Mouse (Mus musculus): ENCODE results near the gene Cfap77.
A peak's percentile ranks its signal among the peaks of the same experiment; 100 is the strongest.
"Not testable (repeated sequence)": the region's sequence is repeated elsewhere in the genome, so short reads cannot be mapped to it uniquely, and the experiment has no call there.

Gene Cfap77

DNA sequence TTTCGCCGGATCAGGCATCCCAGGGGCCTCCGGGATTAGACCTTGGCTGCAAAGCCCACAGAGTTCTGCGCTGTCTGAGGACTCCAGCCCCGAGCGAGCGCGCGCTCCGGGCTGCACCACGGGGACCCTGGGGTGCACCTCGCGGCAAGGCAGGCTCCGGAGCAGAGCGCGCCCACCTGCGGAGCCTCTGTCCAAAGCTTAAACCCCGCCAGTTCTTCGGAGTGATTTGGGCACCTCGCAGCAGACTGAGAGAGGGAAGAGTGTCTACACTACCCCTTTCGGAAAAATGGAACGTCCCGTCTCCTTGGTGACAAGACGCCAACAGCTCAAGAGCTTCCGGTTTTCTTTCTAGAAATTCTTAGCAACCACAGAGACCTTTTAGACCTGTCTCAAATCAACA lies at the start of gene Cfap77:
TSS of gene Cfap77 (minus strand) at position 76 of the 400 bp plus-strand sequence.
- DNase-seq, result peak; percentile 64 to 67

DNA sequence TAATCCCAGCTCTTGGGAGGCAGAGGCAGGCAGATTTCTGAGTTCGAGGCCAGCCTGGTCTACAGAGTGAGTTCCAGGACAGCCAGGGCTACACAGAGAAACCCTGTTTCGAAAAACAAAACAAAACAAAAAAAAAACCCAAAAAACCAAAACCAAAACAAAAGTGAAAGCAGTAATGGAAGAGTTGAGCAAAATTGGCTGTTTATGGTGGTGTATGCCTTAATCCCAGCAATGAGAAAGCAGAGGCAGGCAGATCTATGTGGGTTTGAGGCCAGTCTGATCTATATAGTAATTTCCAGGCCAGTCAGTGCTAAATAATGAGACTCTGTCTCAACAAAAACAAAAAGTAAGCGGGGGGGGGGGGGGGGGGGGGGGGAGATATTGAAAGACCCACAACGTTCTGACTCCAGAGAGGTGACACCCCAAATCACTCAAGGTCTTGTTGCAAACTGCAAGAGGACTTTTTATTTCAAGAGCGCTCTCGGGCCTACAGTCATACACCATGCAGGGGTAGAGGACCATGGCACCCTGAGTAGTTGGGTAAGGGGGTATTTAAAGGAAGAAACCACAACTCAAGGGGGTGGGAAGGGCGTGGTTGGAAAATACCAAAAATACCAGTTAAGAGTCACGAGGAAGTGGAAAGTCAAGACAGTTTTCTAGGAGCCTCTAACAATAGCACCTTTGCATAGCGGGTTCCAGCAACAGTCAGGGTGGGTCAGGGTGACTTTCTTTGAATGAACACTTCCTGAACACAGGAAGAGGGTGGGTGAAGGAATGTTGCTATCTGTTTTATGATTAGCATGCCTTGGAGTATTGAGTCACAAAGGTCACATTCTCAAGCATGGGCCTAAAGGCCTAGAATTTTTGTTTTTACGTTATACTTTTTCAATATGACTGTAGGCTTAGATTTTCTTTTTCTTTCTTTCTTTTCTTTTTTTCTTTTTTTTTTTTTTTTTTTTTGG lies 47.8 kb upstream of the Cfap77 start:
- DNase-seq, result not testable (repeated sequence)

DNA sequence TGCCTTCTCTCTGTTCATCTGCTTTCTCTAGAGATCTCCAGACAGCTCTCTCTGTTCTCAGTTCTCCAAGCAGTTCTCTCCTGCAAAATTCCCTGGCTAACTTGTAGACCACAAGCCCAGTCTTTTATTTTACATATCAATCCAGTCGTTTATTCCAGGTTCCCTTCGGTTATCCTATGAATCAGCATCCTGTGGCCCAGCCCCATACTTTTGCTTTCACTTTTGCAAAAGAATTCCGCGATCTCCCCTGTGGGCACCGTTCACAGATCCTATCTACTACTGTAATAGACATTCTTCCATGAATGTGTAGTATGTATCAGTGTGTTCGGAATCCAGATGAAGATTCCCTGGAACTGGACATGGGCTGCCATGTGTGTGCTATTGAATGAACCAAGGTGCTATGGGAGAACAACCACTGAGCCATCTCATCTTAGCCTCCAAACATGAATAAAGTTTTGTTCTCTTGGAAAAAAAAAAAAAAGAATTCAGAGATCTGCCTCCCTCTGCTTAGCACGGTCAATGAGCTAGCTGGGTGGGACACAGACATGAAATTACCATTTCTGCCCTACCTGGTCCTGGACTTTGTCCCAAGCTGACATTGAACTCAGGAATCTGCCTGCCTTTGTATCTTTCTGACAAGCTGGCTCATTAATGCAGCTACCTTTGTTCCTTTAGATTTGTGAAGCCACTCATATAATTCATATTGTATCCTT lies 46.1 kb upstream of the Cfap77 start:
- DNase-seq, result peak in 1 of 2 experiments; percentile 13

DNA sequence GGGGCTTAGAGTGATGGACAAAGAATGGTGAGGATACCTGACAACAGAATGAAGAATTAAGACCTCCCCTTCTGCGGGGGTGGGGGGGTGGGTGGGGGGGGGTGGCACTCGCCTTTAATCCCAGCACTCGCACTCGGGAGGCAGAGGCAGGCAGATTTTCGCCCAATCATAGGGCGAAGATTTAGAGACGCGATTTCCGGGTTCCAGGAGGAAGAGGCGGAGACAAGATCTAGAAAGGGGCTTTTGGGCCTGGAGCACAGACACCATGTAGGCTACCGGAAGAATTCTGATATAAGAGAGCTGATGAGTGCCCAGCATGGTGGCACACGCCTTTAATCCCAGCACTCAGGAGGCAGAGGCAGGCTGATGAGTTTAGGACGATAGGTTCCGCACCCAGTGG lies 44.8 kb upstream of the Cfap77 start:
- DNase-seq, result no peak

DNA sequence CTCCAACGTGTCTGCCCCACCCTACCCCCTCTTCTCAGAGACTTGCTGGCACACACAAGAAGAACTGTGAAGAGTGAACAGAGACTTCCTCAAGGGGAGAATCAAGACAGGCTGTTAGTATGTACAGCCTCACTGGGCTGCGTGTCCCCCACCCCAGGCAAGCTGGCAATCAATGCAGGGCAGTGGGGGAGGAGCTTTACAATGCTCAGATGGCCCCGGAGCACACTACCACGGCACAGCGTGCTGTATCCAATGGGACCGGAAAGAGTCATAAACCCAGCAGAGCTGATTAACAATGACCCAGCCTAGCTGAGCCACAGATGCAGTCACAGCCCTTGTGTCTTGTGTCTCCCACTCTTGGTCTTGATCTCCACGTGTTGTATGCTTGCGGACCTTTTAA lies 43.9 kb upstream of the Cfap77 start:
- DNase-seq, result no peak

DNA sequence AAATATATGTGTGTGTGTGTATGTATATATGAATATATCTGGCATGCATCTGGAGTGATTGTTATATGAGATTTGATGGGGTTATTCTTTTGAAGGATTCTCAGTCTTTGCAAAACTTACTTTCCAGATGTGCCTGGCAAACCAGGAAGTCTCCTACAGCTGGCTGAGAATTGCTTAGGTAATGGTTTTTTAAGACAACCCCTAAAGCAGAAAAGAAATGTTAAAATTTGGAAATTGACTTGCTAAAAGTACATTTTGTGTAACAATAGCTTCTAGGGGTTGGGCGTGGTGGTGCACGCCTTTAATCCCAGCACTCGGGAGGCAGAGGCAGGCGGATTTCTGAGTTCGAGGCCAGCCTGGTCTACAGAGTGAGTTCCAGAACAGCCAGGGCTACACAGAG lies 43.1 kb upstream of the Cfap77 start:
- not testable (repeated sequence) for DNase-seq

DNA sequence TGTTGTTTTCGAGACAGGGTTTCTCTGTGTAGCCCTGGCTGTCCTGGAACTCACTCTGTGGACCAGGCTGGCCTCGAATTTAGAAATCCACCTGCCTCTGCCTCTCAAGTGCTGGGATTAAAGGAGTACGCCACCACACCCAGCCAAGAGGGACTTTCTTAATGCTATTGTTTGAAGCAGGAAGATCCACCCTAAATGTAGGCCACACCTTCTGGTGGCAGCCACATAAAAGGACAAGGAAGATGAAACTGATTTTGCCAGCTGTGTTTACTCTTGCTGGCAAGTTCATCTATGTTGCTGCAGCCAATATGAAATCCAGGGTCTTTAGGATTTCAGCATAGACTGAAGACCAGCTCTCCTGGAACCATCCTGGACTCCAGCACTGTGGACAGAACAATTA lies 42.6 kb upstream of the Cfap77 start:
- no peak for DNase-seq

DNA sequence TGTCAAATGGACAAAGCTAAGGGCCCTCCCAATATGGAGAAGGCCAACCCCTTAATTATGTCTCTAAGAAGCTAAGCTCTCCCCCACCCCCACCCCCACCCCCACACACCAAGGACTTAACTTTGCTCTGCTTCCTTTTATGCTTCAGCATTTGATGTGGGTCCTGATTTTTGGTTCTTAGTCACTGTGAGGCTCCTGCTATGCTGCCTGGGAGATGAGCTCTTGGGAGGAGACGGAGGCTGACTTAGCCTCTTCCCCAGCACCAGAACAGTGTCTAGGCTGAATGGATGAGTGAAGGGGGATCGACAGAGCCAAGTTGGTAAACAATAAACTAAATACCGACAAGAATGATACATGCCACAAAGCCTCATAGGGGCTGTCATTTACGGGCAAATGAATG lies 41.9 kb upstream of the Cfap77 start:
- no peak for DNase-seq

DNA sequence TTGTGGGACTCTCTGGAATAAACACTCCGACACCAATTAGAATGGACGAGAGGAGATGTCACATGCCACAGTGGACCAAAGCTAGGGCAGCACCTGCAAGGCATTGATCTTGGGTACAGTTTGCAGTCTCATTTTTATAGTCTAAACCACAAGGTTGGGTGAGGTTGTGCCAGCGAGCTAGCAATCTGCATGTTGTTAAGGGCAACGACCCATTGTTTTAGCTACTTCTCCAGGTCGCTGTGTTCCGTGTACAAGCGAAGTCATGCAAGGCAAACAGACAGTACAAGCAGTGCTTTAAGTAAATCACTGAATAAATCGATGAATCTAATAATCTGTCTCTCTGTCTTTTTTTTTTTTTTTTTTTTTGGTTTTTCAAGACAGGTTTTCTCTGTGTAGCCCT lies 40.8 kb upstream of the Cfap77 start:
- DNase-seq, result no peak

DNA sequence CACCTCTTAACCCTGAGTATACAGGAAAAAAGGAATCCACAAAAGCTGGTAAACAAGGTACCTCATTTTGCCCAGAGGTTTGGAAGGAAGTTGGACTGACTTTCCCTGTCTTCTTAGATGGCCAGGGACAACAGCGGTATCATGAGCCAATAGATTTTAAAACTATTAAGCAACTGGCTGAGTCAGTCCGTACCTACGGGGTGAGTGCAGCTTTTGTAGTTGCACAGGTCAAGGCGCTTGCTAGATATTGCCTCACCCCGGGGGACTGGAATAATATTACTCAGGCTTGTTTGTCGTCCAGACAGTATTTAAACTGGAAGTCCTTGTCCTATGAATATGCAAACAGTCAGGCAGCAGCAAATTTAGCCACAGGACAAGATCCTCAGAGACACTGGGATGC lies 34.4 kb upstream of the Cfap77 start:
- DNase-seq, result not testable (repeated sequence)

DNA sequence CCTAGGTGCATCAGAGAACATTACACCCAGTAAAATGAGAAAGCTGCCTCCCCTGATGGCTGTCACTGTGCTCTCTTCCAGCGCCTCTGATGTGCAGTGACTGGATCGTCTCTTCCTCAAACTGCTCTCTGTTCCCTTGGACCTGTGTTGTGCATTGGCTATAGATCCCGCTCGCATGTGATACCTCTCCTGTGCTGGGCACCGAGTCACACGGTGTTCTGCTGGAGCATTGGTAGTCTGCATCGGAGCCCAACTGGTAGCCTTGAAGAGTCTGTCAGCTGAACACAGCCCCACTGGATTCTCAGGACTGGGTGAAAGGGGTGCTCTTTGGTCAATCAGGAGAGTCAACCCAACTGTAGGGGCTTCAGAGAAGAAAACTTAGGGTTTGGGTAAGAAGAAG lies 31.2 kb upstream of the Cfap77 start:
- DNase-seq, result no peak

DNA sequence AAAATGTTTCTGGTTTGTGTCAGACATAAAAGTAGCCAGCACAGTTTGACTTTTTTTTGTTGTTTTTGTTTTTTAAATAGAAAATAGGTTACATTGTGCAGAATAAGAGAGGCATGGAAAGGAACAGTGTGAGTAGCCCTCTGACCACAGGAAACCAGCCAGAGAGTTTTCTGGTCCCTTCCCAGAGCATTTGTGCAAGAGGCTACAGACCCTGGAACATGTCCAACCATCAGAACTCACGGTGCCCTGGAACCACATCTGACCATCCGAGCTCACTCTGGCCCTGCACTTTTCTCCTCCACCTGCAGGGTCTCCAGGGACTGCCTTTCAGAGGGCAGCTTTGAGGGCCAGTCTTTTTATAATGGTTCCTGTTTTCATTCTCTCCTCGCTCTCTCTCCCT lies 27.1 kb upstream of the Cfap77 start:
- peak in 1 of 2 experiments; percentile 33 for DNase-seq

DNA sequence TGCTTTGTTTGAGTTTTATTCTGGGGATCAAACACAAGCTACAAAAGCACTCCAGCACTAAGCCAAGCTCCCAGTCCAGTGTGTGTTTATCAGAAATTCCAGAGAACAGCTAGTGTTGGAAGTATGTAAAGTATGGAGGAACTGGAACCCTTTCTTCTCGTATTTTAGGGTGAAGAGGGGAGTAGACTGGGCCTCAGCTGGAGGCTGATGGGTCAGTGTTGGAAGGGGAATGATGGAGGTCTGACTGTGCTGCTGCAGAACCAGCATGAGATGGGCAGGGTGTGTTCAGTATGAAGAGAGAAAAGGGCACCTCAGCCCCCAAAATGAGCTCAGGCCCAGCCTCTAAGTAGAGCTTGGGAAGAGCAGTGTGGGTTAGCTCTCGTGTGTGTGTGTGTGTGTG lies 21.4 kb upstream of the Cfap77 start:
- no peak for DNase-seq

DNA sequence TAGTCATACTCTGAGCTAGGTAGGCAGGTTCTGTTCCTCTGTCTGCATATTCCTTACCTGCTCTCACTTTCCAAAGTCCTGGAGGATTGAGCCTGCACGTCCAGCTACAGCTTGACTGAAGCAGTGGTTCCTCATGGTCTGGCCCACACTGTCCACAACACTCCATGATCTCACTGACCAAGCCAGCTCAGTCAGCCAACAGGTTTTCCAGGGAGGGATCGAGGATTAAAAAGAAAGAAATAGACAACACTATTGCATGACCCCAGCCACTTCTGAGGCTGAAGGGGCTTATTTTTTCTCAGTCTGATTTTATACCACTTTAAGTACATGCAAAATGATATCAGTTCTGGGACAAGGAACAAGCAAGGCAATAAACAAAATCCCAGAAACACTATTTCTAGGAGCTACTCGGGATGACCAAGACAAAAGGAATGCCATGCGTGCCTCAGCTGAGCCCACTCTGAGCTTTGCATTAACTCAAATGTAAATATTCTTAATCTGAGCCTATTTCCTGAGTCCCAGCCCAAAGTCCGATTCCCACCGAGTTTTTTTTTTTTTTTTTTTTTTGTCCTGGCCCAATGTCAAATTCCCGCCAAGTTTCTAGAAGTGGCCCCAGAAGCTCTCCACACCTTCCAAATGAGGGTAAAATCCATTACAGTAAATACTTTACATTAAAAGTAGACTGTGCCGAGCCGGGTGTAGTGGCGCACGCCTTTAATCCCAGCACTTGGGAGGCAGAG lies 20.6 kb upstream of the Cfap77 start:
- DNase-seq, result no peak

DNA sequence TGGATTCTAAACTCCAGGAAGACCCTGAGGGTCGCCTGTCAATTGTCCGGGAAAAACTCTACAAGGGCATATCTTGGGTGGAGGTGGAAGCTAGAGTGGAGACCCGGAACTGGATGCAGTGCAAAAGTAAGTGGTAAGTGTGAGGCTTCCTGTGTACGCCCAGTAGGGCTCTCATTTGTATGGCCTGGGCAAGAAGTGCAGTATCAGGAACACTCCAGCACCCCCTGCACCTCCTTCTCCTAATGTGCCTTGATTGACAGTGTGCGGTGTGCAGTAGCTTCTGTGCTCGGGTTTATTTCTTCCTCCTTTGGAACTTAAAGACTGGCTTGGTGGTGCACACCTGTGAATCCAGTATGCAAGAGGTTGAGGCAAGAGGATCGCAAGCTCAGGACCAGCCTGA lies 19.8 kb upstream of the Cfap77 start:
- no peak for DNase-seq

DNA sequence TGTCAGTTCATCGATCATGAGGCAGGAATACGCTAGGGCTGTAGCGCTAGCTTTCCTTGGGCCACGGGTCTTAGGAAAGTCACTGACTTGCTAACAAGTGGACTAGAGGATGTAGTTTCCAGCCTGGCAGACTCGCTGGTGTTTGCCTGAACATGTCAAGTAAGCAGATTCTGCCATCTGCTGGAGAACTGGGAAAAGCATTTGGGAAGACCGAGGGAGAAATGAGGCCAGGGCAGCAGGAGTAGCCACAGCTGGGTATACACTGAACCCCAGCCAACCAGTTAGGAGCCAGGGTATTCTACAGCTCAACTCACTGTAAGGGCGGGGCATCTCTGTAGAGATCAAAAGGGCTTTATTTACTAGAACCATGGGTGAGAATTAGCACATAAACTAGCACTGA lies 11.5 kb upstream of the Cfap77 start:
- DNase-seq, result peak in 1 of 2 experiments; percentile 24

DNA sequence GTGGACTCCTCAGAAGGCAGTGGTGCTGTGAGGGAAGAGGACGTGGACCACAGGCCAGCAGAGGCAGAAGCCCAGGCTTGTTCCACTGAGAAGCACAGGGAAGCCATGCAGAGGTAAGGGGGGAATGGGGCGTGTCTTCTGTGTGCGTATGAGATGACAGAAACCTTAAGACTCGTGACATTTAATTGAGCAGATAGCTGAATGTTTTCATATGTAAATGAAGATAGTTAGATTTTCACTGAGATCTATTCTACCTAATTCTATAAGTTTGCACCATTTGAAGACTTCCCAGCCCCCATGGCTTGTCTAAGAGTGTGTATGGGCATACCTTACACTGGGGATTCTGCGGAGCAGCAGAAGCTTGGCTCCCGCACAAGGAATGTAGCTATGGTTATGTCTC lies 10.9 kb upstream of the Cfap77 start:
- no peak for DNase-seq

DNA sequence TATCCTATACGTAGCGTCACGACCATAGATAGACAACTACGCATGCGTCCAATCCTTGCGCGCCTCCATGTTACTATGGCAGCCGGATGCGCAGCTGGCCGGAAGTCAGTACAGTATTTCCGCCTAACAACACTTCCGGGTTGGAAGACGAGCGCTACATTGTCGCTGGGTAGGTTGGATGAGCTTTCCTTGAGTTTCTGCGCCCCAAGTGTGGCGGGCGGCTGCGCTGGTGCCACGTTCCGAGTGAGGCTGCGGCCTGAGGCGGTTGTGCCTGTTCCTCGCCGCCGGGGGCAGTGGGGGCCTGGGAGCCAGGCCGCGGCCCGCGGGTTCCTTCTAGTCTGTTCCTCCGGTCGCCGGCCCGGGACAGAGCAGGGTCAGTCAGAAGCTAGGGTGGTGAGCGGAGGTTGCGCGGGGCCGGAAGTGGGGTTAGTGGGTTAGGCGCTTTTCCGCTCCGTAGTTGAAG lies 5.3 kb upstream of the Cfap77 start, which contains the start of gene Ttf1:
TSS of gene Ttf1 (plus strand) at position 128 of the 463 bp plus-strand sequence.
- DNase-seq, result peak; percentile 92 to 94

DNA sequence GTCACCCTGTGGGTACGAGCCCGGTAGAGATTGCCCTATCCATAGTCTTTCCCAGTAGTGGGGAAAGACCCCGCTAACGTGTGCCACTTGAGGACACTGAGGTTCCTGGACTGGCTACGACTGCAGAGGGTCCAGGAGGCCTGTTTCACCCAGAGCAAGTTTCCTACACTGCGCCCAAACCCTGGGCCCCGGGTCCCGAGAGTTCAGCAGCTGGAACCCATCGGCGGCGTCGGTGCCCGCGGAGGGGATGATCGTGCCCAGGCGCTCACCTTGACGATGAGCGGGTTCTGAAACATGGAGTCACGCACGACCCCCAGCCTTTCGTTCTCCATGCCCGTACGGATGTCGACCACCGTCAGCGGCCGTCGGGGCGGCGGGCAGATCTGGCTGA lies 326 bp downstream of the Cfap77 start:
- no peak for DNase-seq

DNA sequence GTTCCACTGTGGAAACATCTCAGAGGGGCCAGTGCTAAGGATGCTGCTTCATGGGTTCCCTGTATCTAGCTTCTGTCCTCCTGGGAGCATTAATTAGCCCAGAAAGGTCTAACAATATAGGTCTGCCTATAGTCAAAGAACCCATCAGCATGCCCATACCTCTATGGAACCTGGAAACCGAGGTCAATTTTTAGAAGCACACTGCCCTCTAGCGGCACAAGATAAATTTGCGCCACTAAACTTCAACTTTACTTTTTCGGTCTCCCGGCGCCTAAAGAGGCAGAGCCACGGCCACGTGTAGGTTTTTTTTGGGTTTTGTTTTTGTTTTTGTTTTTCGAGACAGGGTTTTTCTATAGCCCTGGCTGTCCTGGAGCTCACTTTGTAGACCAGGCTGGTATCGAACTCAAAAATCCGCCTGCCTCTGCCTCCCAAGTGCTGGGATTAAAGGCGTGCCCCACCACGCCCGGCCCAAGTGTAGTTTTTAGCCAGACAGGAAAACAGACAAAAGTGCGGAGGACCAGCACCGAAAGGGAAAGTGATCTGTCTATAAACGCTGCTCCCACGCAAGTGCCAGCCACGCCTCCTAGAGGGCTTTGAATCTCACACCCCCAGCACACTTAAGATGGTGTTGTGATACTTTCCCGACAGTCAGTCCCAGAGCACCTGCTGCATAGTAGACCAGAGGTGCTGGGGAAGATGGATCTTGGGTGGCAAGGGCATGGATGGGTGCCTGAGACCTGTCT lies 893 bp downstream of the Cfap77 start:
- peak in 1 of 2 experiments; percentile 72 for DNase-seq

DNA sequence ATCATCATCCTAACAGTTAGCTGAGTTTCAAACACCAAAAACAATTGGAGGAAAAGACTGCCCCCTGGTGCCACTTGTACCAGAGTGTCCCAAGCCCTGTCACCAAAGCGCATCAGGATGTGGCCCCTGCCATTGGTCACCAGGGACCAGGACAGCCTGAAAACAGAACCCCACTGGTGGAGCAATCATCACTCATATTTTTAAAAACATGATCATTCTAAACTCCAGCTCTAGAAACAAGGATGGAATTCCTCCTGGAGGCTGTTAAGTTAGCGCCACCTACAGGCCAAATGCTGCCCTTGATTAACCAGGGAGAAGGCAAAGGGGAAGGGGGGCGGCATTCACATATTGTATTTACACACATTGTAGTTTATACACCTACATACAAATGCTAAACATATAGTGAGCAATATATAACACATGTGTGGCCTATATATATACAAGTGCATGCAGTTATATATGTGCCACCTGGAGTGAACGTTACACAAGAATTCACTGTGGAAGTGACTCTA lies 1.9 kb downstream of the Cfap77 start:
- DNase-seq, result peak; percentile 52 to 76

DNA sequence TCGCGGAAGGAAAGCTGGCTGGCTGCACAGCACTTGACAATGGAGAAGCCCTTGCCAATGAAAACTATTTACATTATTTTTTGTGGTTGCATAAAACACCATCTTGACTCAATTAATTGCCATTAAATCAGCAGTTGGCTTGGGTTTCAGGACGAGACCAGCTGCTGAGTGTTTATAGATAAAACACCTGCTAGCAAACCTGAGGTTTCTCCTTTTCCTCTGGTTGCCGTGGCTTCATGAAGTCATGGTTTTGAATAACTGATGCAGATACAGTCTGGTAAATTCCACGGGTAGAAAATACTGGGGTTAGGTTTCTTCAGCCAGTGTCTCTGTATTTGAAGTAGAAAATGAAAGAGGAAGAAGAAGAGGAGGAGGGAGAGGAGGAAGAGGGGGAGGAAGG lies 2.9 kb downstream of the Cfap77 start:
- DNase-seq, result no peak

Measured in kidney, postnatal 25 days (tissue).